Mouse (Mus musculus) mesoderm, embryonic 11.5 days (tissue): Measurements from ENCODE around the gene Ccdc57.
A peak's percentile ranks its signal among the peaks of the same experiment; 100 is the strongest.

Experiments
- DNase-seq: peaks from one replicate; pipeline ENCODE4 v3.0.0-alpha.2; 2012; ENCODE audit warnings: low read depth, low spot score

Ccdc57 gene

DNA sequence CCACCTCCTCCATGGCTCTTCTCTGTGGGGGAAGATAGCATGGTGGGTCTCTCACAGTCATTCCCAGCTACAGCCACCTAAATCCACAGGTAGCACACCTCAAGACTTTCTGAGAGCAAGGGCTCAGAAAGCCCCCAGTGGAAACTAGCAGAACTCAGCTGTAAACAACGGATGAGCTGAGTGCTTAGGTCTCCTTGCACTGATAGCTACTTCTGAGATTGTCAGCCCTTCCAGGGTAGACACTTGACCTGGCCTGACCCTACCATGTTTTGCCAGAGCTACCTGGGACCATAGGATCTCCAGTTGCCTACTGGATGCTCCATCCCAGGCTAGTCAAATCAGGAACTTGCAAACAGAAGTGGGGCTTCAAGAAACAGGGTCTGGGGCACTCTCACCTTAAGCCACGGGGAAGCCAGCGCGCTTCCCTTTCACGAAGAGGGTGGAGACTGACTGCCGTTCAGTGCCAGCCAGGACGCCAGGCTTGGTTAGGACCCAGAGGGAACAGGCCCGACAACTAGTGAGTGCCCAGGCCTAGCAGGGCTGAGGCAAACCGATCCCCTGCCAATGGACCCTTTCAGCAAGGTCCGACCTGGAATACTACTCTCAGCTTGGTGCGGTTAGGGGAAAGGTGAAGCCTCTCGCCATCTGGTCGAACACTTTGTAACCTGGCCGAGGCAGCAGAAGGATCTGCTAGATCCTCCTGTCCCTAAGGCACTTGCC, 109.7 kb downstream of the Ccdc57 start:
- no peak for DNase-seq

DNA sequence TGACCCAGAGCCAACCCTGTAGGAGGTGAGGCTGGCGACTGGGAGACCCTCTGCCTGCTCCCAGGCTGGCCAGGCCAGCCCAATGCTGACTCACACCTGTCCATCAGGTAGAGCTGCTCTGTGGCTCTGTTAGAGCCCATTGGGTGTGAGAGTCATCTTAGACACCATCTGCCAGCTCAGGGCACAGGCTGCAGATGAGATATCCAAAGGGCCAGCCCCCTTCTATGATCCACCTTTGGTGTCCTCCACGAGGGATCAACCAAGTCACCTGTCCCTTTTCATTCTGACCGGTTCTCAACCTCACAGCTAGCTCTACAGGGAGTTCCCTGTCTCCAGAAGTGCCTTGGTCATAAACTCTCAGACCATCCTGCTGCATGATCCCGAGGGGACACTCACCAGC, 110.4 kb downstream of the Ccdc57 start:
- no peak for DNase-seq

DNA sequence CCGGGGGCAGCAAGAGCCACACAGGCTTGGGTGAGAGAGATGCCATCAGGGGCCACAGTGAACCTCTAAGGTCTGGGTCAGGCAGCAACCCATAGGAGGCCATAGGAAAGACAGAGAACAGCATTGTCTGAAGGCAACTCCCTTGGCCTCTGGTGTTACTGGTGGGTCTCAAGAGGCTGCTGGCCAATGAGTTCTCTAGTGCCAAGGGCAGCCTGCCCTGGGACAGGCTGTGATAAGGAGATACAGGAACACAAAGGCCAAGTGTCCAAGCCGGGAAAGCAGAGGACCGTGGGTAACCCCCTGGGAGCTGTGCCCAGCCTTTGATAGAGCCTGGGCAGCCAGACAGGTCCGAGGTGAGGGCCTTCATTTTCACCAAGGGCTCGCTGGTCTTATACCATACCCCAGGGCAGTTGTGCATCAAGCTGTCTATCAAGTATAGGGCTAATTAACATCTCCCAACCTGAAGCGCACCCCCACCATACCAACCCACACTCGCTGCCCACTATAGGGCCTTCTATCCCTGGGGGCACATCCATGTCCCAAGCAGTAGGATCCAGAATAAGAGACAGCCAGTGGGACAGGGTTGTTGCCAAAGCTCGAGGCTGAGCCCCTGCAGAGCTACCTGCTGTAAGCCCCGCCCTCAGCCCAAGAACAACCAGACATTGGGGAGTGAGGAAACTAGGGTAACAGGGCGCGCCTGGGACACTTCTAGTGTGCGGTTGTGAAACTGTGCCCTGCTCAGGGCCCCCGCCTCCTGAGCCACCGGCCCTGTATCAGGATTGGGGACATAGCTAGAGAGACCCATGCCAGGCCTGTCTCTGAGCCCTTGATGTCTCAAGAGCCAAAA, 111.4 kb downstream of the Ccdc57 start:
- no peak for DNase-seq

GRCm38 (mm10) chr11:120820546-120820945, 112.1 kb downstream of the Ccdc57 start:
- DNase-seq, result no peak

DNA sequence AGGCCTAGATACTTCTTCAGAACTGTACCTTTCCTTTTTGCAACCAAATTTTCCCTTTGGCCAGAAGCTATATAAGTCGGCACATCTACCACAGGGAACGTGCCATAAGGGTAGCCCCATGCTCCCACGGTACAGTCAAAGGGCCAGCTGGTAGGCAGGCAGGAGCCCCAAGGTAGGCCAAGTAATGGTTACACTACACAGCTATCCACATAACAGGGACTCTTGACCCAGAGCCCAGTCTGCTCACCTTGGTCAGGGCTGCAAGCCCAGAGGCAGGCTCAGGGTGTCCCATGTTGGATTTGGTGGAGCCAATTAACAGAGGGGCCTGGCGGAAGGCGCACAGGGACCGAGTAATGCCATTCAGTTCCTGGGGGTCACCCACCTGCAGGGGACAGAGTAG, 113.1 kb downstream of the Ccdc57 start:
- no peak for DNase-seq

GRCm38 (mm10) chr11:120818251-120818650, 114.4 kb downstream of the Ccdc57 start:
- no peak for DNase-seq

- DNase-seq, result no peak
Observed at GRCm38 (mm10) chr11:120817358-120817757, 115.3 kb downstream of the Ccdc57 start.

GRCm38 (mm10) chr11:120812068-120812467, 120.6 kb downstream of the Ccdc57 start:
- no peak for DNase-seq

DNA sequence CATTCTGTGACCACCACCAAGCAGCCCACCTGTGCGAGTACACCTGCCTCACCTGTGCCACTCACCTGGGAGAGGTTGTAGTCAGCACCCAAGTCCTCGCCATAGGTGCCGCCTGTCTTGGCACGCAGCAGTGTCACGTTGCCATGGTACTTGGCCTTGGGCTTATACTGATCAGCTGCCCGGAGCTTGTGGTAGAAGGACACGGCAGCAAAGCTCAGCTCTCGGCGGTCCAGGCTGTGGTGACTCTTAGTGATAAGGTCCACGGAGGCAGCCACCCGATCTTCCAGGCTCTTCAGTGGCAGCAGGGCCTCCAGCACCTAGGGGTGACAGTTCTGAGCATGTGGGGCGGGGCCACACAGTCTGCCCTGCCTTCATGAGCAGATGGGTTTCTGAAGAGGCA, 124.7 kb downstream of the Ccdc57 start:
- no peak for DNase-seq

- DNase-seq, result no peak
Observed at GRCm38 (mm10) chr11:120805375-120806298, 127.0 kb downstream of the Ccdc57 start.

DNA sequence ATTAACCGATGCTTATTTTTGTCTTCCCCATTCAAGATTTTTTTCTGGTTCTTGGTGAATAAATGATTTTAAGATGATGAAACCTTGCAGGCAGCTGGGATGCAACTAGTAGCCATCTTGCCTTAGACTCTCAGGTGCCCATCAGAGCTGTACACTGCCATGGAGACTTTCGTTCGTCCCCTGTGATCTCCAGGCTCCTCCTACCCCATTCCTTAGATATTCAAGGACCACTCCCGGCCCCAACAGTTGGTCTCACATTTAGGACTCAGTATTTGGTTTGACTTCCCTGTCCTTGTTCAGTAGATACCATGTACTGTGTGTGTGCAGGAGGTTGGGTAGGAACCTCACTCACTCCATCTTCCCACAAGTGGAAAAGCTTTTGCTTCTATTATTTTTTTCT, 127.9 kb downstream of the Ccdc57 start:
- no peak for DNase-seq

- no peak for DNase-seq
Observed at GRCm38 (mm10) chr11:120804274-120804673, 128.4 kb downstream of the Ccdc57 start.

- peak; percentile 92 for DNase-seq
Observed at GRCm38 (mm10) chr11:120800061-120800904, 132.4 kb downstream of the Ccdc57 start.

GRCm38 (mm10) chr11:120799316-120799890, 133.3 kb downstream of the Ccdc57 start:
- no peak for DNase-seq

DNA sequence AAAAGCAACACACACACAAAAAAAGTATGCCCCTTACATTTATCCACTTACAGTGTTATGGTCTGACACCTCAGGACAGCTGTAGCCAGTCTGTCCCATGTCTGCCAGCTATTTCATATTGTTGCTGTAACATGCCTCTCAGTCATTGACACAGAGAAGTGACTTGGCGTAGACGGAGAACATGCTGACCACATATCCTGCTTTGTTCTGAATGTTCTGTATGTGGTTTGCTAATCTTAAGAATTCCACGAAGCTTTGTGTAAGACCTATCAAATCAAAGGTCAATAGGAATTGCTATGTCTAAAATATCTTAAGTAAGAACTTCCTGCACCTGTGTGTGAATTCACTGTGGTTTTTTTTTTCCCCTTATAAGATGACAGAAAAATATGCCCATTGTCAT, 134.4 kb downstream of the Ccdc57 start:
- no peak for DNase-seq

DNA sequence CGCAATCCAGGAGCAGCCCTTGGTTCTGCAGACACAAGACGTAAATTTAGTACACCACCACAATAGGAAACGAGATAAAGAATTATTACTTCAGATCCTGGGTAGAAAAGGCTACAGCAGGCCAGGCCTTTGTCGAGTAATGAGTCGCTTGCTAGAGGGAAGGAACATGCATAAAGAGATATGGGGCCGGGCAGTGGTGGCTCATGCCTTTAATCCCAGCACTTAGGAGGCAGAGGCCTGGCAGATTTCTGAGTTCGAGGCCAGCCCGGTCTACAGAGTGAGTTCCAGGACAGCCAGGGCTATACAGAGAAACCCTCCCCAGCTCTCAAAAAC, 136.1 kb downstream of the Ccdc57 start:
- DNase-seq, result no peak

- peak; percentile 99 for DNase-seq
Observed at GRCm38 (mm10) chr11:120795756-120796613, 136.7 kb downstream of the Ccdc57 start, which contains the start of gene Dus1l. Dus1l (minus strand) TSS chr11:120796403.

DNA sequence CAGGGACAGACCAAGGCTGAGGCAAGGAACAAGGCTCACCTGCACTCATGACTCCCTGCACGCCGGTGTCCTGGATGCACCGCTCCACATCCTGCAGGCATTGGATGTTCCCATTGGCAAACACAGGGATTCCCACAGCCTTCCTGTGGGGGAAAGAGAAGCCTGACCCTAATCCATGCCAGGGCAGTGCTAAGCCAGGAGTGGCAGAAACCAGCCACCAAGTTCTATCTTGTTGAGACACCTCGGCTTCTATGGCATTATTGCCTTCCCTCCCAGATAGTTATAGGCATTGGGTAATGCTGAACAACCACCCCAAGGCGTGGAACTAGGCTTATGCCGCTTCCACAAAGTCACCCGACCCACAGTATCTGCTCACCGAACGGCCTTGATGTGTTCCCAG, 140.0 kb downstream of the Ccdc57 start:
- no peak for DNase-seq

DNA sequence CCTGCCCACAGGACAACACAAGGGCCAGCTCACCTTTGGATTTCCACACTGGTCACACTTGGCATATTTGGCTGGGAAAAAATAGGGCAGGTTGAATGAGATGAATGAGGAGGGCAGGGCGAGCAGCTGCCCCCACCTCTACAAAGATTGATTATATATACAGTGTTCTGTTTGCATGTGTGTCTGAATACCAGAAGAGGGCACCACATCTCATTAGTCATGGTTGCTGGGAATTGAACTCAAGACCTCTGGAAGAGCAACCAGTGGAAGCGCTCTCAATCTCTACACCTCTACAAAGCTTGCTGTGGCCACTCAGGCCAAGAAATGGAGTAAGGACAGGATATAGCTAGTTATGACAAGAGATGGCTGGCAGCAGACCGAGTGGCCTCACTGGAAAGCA, 142.9 kb downstream of the Ccdc57 start:
- no peak for DNase-seq

GRCm38 (mm10) chr11:120789355-120789754, 143.3 kb downstream of the Ccdc57 start:
- no peak for DNase-seq
